Mouse (Mus musculus) forelimb bud, embryonic 11.5 days (tissue): ENCODE measurements around the gene Wdr70.

Experiments used
- DNase-seq: peaks from one replicate; pipeline ENCODE4 v3.0.0-alpha.2; 2012; ENCODE audit warnings: low read depth, low spot score

Wdr70 gene

GRCm38 (mm10) chr15:7863328-7863727 is 235.7 kb downstream of the Wdr70 start:
- DNase-seq: no peak

GRCm38 (mm10) chr15:7862890-7863289 is 236.1 kb downstream of the Wdr70 start:
- DNase-seq: no peak

GRCm38 (mm10) chr15:7858841-7859240 is 240.2 kb downstream of the Wdr70 start:
- no peak for DNase-seq

GRCm38 (mm10) chr15:7857418-7857817 is 241.6 kb downstream of the Wdr70 start:
- DNase-seq: no peak

- DNase-seq: no peak
These were observed 256.6 kb downstream of the Wdr70 start for GRCm38 (mm10) chr15:7842398-7842797.

- DNase-seq: no peak
These were observed 257.3 kb downstream of the Wdr70 start for GRCm38 (mm10) chr15:7841664-7842063.

GRCm38 (mm10) chr15:7838921-7839309 is 260.1 kb downstream of the Wdr70 start:
- no peak for DNase-seq

GRCm38 (mm10) chr15:7838060-7838920 is 260.7 kb downstream of the Wdr70 start:
- DNase-seq: no peak

GRCm38 (mm10) chr15:7835404-7835803 is 263.6 kb downstream of the Wdr70 start:
- no peak for DNase-seq

GRCm38 (mm10) chr15:7825530-7825929 is 273.5 kb downstream of the Wdr70 start:
- no peak for DNase-seq

- DNase-seq: no peak
These were observed 275.1 kb downstream of the Wdr70 start for GRCm38 (mm10) chr15:7823886-7824285.
